Mouse (Mus musculus): ENCODE results near the gene Itga6. TPM values are rescaled to one million over a fixed set of nuclear protein-coding genes. Genes with fewer than 3 reads are reported as not detected.

The Itga6 gene
- polyA plus RNA-seq, 1 experiment from 2014 or later = 25.9 TPM

DNA sequence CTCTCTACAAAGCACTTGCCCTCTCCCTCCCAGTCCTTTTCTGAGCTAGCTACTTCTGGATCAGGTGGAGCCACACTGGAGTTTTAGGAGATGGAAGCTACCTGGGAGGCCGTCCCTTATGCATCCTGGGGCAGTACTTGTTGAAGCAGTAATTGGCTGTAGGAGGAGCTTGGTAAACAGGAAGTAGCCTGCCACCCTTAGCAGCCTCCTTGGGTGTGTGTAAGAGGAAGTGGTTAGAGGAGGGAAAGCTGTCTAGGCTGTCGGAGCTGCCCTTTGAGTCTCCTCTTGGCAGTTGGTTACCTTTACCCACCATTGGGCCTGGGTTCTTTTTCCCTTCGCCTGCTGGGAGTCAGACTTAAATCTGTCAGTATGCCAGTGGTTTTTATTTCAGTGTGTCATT, 68.6 kb downstream of the Itga6 start:
- ATAC-seq (ENCODE audit: low FRiP score) = no peak
- Histone ChIP-seq H3K27me3 (0 out of 2 replicates have a peak, but pooled peaks cover 3% of the 10 kb centered on the region), H3K9me3 (no peaks in the 10 kb centered on the region), H3K36me3 (no peaks in the 10 kb centered on the region), H3K27ac (no peak overlapping the region), H3K4me1 (replicated peaks) (peaks cover 28% of the 10 kb centered on the region), H3K4me3 (no peak overlapping the region), H3K9ac (no peak overlapping the region), H3K4me2 (no peak overlapping the region)
- 36% methylated on average over 3 of the region's 3 CpGs for WGBS

DNA sequence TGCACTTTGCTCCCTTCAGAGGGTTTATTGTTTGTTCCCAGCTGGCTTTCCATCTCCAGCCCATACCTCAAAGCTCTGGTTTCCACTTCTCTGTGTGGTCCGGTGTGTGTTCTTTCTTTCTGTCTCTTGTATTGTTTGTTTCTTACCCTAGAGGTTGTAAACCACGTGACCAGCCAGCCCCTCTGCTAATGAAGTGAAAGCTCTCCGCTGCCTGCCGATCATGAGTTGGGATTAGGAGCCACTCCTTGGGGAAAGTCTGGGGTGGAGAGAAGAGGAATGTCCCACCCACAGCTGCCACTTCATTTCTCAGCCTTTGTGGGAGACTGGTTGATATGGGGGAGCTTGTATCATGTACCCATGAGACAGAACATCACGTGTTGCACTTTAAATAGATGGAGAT, 69.9 kb downstream of the Itga6 start:
- ATAC-seq (ENCODE audit: low FRiP score) = no peak
- Histone ChIP-seq H3K4me2 (no peak overlapping the region), H3K36me3 (no peaks in the 10 kb centered on the region), H3K4me1 (replicated peaks) (peaks cover 28% of the 10 kb centered on the region), H3K4me3 (no peak overlapping the region), H3K27me3 (no peaks in the 10 kb centered on the region), H3K9ac (no peak overlapping the region), H3K27ac (no peak overlapping the region), H3K9me3 (no peaks in the 10 kb centered on the region)
- WGBS = 14% methylated on average over 5 of the region's 5 CpGs

DNA sequence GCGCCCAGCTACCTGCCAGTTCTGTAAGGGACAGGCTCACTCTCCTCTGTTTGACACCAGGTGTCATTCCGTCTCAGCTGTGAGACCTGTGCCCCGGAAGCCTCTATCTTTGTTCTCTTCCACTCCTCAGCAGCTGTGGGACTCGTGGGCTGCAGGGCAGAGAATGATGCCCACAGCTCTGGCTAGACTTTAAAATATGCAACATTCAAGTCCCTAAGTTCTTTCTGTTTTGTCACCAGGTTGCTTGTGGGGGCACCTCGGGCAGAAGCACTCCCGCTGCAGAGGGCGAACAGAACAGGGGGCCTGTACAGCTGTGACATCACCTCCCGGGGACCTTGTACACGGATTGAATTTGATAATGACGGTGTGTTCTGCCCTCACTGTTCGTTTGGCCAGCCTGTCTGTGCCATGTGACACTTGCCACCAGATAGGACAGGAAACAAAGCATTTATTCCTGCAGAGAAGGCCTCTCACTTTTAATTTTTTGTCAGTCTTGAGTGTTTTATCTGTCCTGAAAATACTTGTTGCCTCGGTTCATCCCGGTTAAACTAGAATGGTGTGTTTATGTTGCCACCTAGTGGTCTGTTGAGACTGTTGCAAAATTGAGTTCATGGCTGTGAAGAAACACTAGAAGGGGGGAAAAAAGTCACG, 71.1 kb downstream of the Itga6 start:
- WGBS = 41% methylated on average over 14 of the region's 14 CpGs
- ATAC-seq (ENCODE audit: low FRiP score) = no peak
- Histone ChIP-seq H3K9me3 (no peaks in the 10 kb centered on the region), H3K27me3 (no peaks in the 10 kb centered on the region), H3K27ac (no peak overlapping the region), H3K4me2 (no peak overlapping the region), H3K36me3 (no peaks in the 10 kb centered on the region), H3K4me3 (no peak overlapping the region), H3K9ac (no peak overlapping the region), H3K4me1 (replicated peaks) (peaks cover 28% of the 10 kb centered on the region)

DNA sequence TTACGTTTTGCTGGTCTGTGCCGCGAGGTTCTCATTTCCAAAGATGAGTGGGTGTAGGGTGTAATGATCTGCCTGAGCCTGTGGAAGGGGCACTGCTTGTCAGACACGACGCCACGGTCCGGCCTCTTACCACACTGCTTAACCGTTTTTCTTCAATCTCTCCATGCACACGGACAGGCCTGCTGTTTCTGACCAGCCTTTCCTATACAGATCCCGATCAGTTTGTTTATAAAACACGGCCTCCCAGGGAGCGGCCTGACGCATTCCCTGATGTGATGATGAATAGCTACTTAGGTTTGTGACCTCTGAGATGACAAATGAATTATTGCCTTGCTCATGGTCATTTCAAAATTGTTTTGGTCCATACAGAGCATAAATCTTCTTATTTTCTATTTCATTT, 78.7 kb downstream of the Itga6 start:
- H3K27ac ChIP-seq = no peak overlapping the region
- ATAC-seq (ENCODE audit: low FRiP score) = no peak
- H3K4me2 ChIP-seq = no peak overlapping the region
- no peaks in the 10 kb centered on the region; the same call in 1 of the 2 replicates for H3K4me1 ChIP-seq (replicated peaks)
- H3K9me3 ChIP-seq = no peaks in the 10 kb centered on the region
- 64% methylated on average over 13 of the region's 13 CpGs for WGBS
- no peak overlapping the region for H3K9ac ChIP-seq
- H3K36me3 ChIP-seq = no peaks in the 10 kb centered on the region
- H3K4me3 ChIP-seq = no peak overlapping the region
- no peaks in the 10 kb centered on the region for H3K27me3 ChIP-seq

DNA sequence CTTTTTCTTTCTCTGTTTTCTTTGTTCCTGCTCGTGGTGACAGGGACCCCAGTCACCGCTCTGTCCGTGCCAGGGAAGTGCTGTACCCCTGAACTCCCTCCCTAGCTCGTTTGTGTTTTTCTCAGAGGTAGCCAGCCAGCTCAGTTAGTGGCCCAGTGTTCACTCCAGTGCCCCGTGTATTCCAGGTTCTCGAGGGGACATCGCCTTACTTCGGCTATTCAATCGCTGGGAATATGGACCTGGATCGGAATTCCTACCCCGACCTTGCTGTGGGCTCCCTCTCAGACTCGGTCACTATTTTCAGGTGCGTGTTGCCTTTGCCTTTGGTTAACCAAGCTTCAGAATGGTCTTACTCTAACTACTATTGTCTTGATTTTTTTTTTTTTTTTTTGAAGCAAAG, 82.3 kb downstream of the Itga6 start:
- H3K27ac ChIP-seq = no peak overlapping the region
- no peak overlapping the region for H3K4me3 ChIP-seq
- WGBS = 82% methylated on average over 13 of the region's 13 CpGs
- H3K9me3 ChIP-seq = no peaks in the 10 kb centered on the region
- no peaks in the 10 kb centered on the region for H3K36me3 ChIP-seq
- no peaks in the 10 kb centered on the region for H3K27me3 ChIP-seq
- H3K4me2 ChIP-seq = no peak overlapping the region
- no peaks in the 10 kb centered on the region; the same call in 1 of the 2 replicates for H3K4me1 ChIP-seq (replicated peaks)
- no peak for ATAC-seq (ENCODE audit: low FRiP score)
- no peak overlapping the region for H3K9ac ChIP-seq

DNA sequence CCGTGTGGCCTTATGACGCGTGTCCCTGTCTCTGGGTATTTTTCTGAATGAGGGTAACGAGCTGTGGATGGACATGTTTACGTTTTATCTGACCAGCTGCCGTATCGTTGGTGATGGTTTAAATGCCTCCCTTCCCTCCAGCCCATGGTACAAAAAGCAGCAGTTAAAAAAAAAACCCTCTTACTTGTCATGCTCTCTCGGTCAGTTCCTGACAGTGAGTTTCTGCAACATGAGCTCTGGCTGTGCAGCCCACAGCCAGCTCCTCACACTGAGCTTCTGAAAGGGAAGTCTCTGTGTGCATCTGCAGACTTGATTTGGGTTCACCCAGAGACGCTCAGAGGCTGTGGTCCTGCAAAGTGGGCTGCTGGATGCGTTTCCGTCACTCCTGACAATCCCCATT, 83.5 kb downstream of the Itga6 start:
- H3K4me3 ChIP-seq = no peak overlapping the region
- H3K4me1 ChIP-seq (replicated peaks) = no peaks in the 10 kb centered on the region; the same call in 1 of the 2 replicates
- no peak for ATAC-seq (ENCODE audit: low FRiP score)
- H3K9me3 ChIP-seq = no peaks in the 10 kb centered on the region
- no peak overlapping the region for H3K9ac ChIP-seq
- H3K27ac ChIP-seq = no peak overlapping the region
- no peaks in the 10 kb centered on the region for H3K36me3 ChIP-seq
- no peak overlapping the region for H3K4me2 ChIP-seq
- 64% methylated on average over 11 of the region's 11 CpGs for WGBS
- H3K27me3 ChIP-seq = no peaks in the 10 kb centered on the region

DNA sequence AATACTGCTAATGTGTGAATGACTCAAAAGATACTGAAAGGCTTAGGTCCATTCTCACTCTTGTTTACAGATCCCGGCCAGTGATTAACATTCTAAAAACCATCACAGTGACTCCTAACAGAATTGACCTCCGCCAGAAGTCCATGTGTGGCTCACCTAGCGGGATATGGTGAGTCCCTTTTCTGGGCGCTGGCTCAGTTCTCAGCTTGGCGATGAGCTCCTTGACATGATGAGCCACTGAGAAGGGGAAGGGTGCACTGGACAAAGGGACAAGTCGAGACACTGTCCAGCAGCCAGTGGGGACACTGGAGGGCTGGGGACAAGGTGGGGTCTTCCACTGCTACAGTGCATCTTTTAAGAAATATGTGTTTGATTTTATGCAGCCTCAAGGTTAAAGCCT, 88.2 kb downstream of the Itga6 start:
- Histone ChIP-seq H3K4me1 (replicated peaks) (no peaks in the 10 kb centered on the region), H3K9me3 (no peaks in the 10 kb centered on the region), H3K27ac (no peak overlapping the region), H3K4me2 (no peak overlapping the region), H3K4me3 (no peak overlapping the region), H3K36me3 (no peaks in the 10 kb centered on the region), H3K9ac (no peak overlapping the region), H3K27me3 (no peaks in the 10 kb centered on the region)
- ATAC-seq (ENCODE audit: low FRiP score) = no peak
- WGBS = 87% methylated on average over 6 of the region's 6 CpGs

DNA sequence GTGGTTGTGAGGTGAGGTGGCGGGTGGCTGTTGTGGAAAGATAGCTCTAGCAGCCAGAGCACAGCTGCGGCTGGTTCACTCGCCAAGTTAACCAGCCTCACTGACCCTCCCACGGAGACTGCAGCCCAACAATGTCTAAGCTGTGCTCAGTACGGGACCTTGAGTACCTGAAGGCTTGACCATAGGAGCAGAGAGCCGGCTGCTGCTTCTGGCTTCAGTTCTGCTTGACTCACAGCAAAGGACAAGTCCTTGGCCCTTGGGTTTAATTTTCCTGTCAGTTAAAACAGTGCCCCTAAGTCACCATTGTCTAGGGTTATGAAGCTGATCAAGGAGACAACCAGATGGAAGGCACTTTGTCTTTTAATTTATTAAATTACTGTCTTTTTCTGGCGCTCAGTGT, 89.0 kb downstream of the Itga6 start:
- H3K36me3 ChIP-seq = no peaks in the 10 kb centered on the region
- no peak overlapping the region for H3K9ac ChIP-seq
- H3K9me3 ChIP-seq = no peaks in the 10 kb centered on the region
- no peak overlapping the region for H3K27ac ChIP-seq
- no peaks in the 10 kb centered on the region for H3K4me1 ChIP-seq (replicated peaks)
- H3K4me2 ChIP-seq = no peak overlapping the region
- no peaks in the 10 kb centered on the region for H3K27me3 ChIP-seq
- no peak for ATAC-seq (ENCODE audit: low FRiP score)
- 84% methylated on average over 7 of the region's 7 CpGs for WGBS
- H3K4me3 ChIP-seq = no peak overlapping the region

DNA sequence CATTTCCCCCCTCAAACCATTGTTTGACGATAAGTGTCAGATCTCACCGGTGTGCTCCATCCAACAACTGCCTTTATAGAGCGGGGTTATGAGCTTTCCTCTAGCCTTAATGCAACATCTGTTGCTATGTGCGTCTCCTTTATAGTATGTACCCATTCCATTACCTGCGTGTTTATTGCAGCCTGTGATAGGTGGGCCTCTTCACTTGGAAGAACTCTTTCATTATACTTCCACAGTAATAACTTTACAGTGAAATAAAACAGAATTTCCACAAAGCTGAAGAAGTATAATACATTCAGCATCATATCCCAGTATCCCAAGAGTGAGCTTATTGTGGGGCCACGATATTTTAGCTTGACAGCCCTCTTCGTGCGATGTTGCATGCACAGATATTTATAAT, 90.1 kb downstream of the Itga6 start:
- Histone ChIP-seq H3K4me1 (replicated peaks) (no peaks in the 10 kb centered on the region), H3K27me3 (no peaks in the 10 kb centered on the region), H3K4me3 (no peak overlapping the region), H3K4me2 (no peak overlapping the region), H3K9me3 (no peaks in the 10 kb centered on the region), H3K9ac (no peak overlapping the region), H3K27ac (no peak overlapping the region), H3K36me3 (no peaks in the 10 kb centered on the region)
- ATAC-seq (ENCODE audit: low FRiP score) = no peak
- WGBS = 93% methylated on average over 8 of the region's 8 CpGs

DNA sequence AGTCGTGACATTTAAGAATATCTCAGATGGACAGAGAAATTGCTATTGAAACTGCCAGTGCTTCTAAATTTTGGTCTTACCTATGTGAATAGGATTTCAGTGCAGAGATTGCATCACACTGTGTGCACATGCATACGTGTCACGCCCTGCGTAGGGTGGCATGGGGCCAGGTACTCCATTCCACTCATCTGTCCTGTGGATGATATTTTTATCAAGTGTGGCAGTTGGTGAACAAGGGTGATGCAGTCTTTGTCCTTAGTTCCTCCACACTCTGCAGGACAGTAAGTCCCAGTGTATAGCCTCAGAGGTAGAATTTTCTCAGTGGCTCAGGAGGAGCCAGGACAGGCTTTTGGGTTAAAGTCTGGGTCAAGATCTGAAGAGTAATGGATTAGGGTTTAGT, 90.8 kb downstream of the Itga6 start:
- H3K9ac ChIP-seq = no peak overlapping the region
- WGBS = 92% methylated on average over 4 of the region's 4 CpGs
- no peak overlapping the region for H3K4me3 ChIP-seq
- H3K4me2 ChIP-seq = no peak overlapping the region
- 0 out of 2 replicates have a peak, but pooled peaks cover 5% of the 10 kb centered on the region for H3K36me3 ChIP-seq
- H3K27ac ChIP-seq = no peak overlapping the region
- no peaks in the 10 kb centered on the region for H3K4me1 ChIP-seq (replicated peaks)
- no peak for ATAC-seq (ENCODE audit: low FRiP score)
- no peaks in the 10 kb centered on the region for H3K27me3 ChIP-seq
- no peaks in the 10 kb centered on the region for H3K9me3 ChIP-seq

DNA sequence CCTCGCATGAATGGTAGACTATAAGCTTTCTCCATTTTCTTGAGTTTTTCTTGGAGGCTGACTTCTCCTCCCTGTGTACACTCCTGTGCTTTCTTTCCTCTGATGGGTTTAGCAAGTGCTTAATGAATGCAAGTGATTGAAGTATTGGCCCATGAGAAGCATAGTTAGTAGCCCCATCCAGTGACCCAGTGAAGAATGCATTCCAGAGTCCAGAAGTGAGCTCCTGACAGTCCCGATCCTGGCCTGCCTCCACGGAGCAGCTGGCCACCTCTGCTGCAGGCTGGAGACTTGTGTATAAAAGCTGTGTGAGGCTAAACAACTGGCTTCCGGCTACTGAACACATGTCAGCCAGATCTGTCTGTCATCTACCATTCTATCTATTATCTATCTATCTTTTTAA, 91.8 kb downstream of the Itga6 start:
- 72% methylated on average over 4 of the region's 4 CpGs for WGBS
- Histone ChIP-seq H3K9ac (no peak overlapping the region), H3K4me2 (no peak overlapping the region), H3K4me3 (no peak overlapping the region), H3K9me3 (no peaks in the 10 kb centered on the region), H3K36me3 (peaks cover 5% of the 10 kb centered on the region; the same call in 1 of the 2 replicates), H3K27ac (no peak overlapping the region), H3K27me3 (no peaks in the 10 kb centered on the region), H3K4me1 (replicated peaks) (no peaks in the 10 kb centered on the region)
- ATAC-seq (ENCODE audit: low FRiP score) = no peak

DNA sequence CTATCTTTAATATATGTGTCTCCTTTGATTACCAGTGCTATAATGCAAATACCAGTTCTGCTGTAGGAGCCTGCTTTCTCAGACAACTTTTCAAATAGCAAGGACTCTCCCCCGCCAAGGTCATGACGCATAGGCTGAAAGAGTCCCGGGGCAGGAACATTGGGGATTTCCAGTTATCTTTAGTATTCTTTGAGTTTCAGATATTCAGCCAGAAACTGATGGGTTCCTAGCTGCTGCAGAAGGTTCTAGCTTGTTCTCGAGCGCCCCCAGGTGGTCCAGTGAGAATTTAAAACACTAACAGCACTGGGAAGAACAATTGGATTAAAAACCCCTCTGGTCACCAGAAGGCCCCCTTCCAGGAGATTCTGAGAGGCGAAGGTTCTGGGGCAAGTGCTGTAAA, 92.4 kb downstream of the Itga6 start:
- no peak overlapping the region for H3K9ac ChIP-seq
- WGBS = 47% methylated on average over 6 of the region's 6 CpGs
- no peak for ATAC-seq (ENCODE audit: low FRiP score)
- H3K4me1 ChIP-seq (replicated peaks) = no peaks in the 10 kb centered on the region
- no peaks in the 10 kb centered on the region for H3K9me3 ChIP-seq
- H3K4me2 ChIP-seq = no peak overlapping the region
- no peaks in the 10 kb centered on the region for H3K27me3 ChIP-seq
- no peak overlapping the region for H3K27ac ChIP-seq
- peaks cover 9% of the 10 kb centered on the region for H3K36me3 ChIP-seq
- H3K4me3 ChIP-seq = no peak overlapping the region

DNA sequence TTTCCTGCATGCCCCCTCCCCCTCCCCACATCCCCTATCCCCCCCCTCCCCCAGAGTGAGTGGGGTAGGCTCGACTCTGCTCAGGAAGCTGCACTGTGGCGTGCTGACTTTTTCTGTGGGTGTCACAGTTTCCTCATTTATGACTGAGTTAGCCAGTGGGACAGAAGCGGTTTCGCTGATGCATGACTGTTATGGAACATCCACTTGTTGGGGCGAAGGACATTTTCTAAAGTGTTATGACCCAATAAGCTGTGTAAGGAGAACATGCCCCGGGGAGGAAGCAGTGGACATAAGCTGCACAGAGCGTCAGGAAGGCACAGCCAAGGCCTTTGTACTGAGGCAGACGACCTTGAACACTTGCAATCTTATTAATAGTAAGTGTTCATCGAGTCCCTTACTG, 97.9 kb downstream of the Itga6 start:
- Histone ChIP-seq H3K27ac (no peak overlapping the region), H3K9ac (no peak overlapping the region), H3K9me3 (no peaks in the 10 kb centered on the region), H3K27me3 (no peaks in the 10 kb centered on the region), H3K4me1 (replicated peaks) (no peaks in the 10 kb centered on the region), H3K4me3 (no peak overlapping the region), H3K4me2 (no peak overlapping the region), H3K36me3 (peaks cover 15% of the 10 kb centered on the region)
- WGBS = 88% methylated on average over 9 of the region's 9 CpGs
- no peak for ATAC-seq (ENCODE audit: low FRiP score)
